Mouse (Mus musculus) right cerebral cortex, adult 18-20 months (tissue): ENCODE results near the gene Abcc3.

ENCODE experiments used
- DNase-seq: peaks from one replicate; pipeline ENCODE4 v3.0.0; 2022; ENCODE audit warnings: mixed read lengths

Abcc3 gene

GRCm38 (mm10) chr11:94349839-94350238 lies 43.0 kb downstream of the Abcc3 start:
- no peak for DNase-seq

- DNase-seq = no peak
Measured at GRCm38 (mm10) chr11:94347063-94347575, 45.7 kb downstream of the Abcc3 start.

GRCm38 (mm10) chr11:94346611-94347010 lies 46.2 kb downstream of the Abcc3 start:
- DNase-seq = no peak

GRCm38 (mm10) chr11:94345926-94346325 lies 46.9 kb downstream of the Abcc3 start:
- no peak for DNase-seq

GRCm38 (mm10) chr11:94344470-94344869 lies 48.3 kb downstream of the Abcc3 start:
- DNase-seq = no peak

- no peak for DNase-seq
Measured at GRCm38 (mm10) chr11:94343955-94344358, 48.8 kb downstream of the Abcc3 start.

- no peak for DNase-seq
Measured at GRCm38 (mm10) chr11:94342114-94342905, 50.5 kb downstream of the Abcc3 start.

- DNase-seq = no peak
Measured at GRCm38 (mm10) chr11:94340948-94341933, 51.6 kb downstream of the Abcc3 start.

- peak; percentile 63 for DNase-seq
Measured at GRCm38 (mm10) chr11:94339732-94340585, 52.8 kb downstream of the Abcc3 start.

GRCm38 (mm10) chr11:94338347-94338746 lies 54.5 kb downstream of the Abcc3 start:
- no peak for DNase-seq

- no peak for DNase-seq
Measured at GRCm38 (mm10) chr11:94336551-94336950, 56.2 kb downstream of the Abcc3 start.

GRCm38 (mm10) chr11:94334386-94334968 lies 58.3 kb downstream of the Abcc3 start:
- DNase-seq = no peak

- DNase-seq = peak; percentile 29
Measured at GRCm38 (mm10) chr11:94332726-94333125, 60.1 kb downstream of the Abcc3 start.

- no peak for DNase-seq
Measured at GRCm38 (mm10) chr11:94330211-94330610, 62.6 kb downstream of the Abcc3 start.

GRCm38 (mm10) chr11:94329270-94329891 lies 63.4 kb downstream of the Abcc3 start:
- DNase-seq = peak; percentile 68

- DNase-seq = peak; percentile 41
Measured at GRCm38 (mm10) chr11:94328644-94329025, 64.2 kb downstream of the Abcc3 start.

- peak; percentile 98 for DNase-seq
Measured at GRCm38 (mm10) chr11:94327693-94328643, 64.8 kb downstream of the Abcc3 start, which contains the start of gene Ankrd40. Gene Ankrd40 (plus strand): TSS chr11:94328001.

GRCm38 (mm10) chr11:94326961-94327411 lies 65.8 kb downstream of the Abcc3 start:
- DNase-seq = no peak

GRCm38 (mm10) chr11:94324618-94325017 lies 68.2 kb downstream of the Abcc3 start:
- DNase-seq = no peak
